Mouse (Mus musculus) midbrain, embryonic 13.5 days (tissue): ENCODE measurements around the gene Olfr3. TPM values are rescaled to one million over a fixed set of nuclear protein-coding genes. Genes with fewer than 3 reads are reported as not detected.

Source experiments
- ATAC-seq: fragments of 200-750 bp; cut with Nextera tagmentation; 2 replicates; pipeline ENCODE4 v1.8.0; 2017; ENCODE audit warnings: mild to moderate bottlenecking, moderate TSS enrichment, moderate library complexity
- H3K27ac ChIP-seq: fragments of 300-500 bp; sonication (generic); 2 replicates; pipeline ENCODE4 v1.5.1; 2015; ENCODE audit warnings: inconsistent platforms, mild to moderate bottlenecking, moderate library complexity
- H3K27me3 ChIP-seq: fragments of 300-500 bp; sonication (generic); 2 replicates; pipeline ENCODE4 v1.6.1; 2015; ENCODE audit warnings: mild to moderate bottlenecking, inconsistent platforms
- H3K36me3 ChIP-seq: fragments of 300-500 bp; sonication (generic); 2 replicates; pipeline ENCODE4 v1.6.1; 2015; ENCODE audit warnings: mild to moderate bottlenecking, inconsistent platforms
- H3K4me1 ChIP-seq: fragments of 300-500 bp; sonication (generic); replicated peaks from 2 replicates; pipeline ENCODE4 v1.6.1; 2015; ENCODE audit warnings: inconsistent platforms
- H3K4me2 ChIP-seq: fragments of 300-500 bp; sonication (generic); replicated peaks from 2 replicates; pipeline ENCODE4 v1.6.1; 2015; ENCODE audit warnings: moderate library complexity, mild to moderate bottlenecking, inconsistent platforms
- H3K4me3 ChIP-seq: fragments of 300-500 bp; sonication (generic); replicated peaks from 2 replicates; pipeline ENCODE4 v1.5.1; 2015; ENCODE audit warnings: mild to moderate bottlenecking, inconsistent platforms
- H3K9ac ChIP-seq: fragments of 300-500 bp; sonication (generic); replicated peaks from 2 replicates; pipeline ENCODE4 v1.6.1; 2015; ENCODE audit warnings: mild to moderate bottlenecking, inconsistent platforms
- H3K9me3 ChIP-seq: fragments of 300-500 bp; sonication (generic); 2 replicates; pipeline ENCODE4 v1.6.1; 2016; ENCODE audit warnings: mild to moderate bottlenecking, inconsistent platforms
- WGBS: fragments of 180-500 bp; shearing (Covaris S2); methylation state at CpG from one replicate; pipeline ENCODE4 v1.1.7; 2015; 5-methylcytosine and 5-hydroxymethylcytosine counted together
- polyA plus RNA-seq: library from polyadenylated mRNA; unstranded; fragments of >200 nt; fragmentation: Nextera tagmentation; extraction: Ambion mirVana; gene quantifications from 2 replicates; pipeline ENCODE4 v1.2.1, GENCODE M21; 2015

The Olfr3 gene
- polyA plus RNA-seq: not detected in 2 replicates

DNA sequence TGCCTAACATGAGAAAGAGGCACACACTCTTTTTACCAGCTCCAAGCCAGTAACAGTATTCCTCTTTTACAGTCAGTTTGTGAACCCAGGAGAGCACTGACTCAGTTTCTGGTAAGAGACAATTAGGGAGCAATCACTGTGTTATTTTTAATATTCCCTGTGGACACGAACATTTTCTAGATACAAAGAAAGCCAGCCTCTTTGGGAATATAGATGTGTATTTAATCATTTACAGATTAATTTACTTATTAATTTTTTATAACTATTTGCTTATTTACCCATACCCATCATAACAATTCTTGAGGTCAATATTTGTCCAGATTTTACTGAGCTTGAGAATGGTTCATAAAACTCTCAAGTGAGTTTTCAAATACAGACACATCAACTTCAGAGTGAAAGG, at the start of gene Olfr3:
Gene Olfr3, minus strand, starts transcription at position 101 of the 400 bp plus-strand sequence.
- no peaks in the 10 kb centered on the region for H3K4me1 ChIP-seq
- no peak within 1 kb of the TSS for H3K9ac ChIP-seq
- H3K36me3 ChIP-seq: no peaks in the 10 kb centered on the region
- ATAC-seq: no peak
- WGBS: 67% methylated on average over 1 of the region's 1 CpGs
- peaks cover 23% of the 10 kb centered on the region; the same call in 1 of the 2 replicates for H3K9me3 ChIP-seq
- no peak within 1 kb of the TSS for H3K27ac ChIP-seq
- H3K27me3 ChIP-seq: no peaks in the 10 kb centered on the region
- H3K4me3 ChIP-seq: no peak within 1 kb of the TSS
- H3K4me2 ChIP-seq: no peak within 1 kb of the TSS

DNA sequence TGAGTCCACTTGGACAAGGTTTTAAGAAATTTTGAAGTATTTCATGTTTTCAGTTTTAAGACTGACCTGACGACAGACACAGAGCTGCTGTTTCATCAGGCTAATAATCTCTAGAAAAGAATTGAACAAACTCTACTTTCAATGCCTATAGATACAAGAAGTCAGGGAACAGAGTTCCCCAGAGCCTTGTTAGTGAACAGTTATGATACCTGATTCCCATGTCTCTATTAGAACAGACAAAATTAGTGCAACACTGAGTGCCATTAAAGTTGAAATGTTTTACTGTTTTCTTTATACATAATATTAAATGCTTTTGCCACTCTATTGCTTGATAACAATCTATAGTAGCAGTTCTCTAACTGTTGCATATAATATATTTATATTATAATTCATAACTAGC, 45.7 kb upstream of the Olfr3 start, which contains the start of gene Olfr351:
Gene Olfr351, minus strand, starts transcription at position 101 of the 400 bp plus-strand sequence.
- H3K4me3 ChIP-seq: no peak within 1 kb of the TSS
- no peaks in the 10 kb centered on the region for H3K27me3 ChIP-seq
- no peaks in the 10 kb centered on the region for H3K36me3 ChIP-seq
- H3K4me2 ChIP-seq: no peak within 1 kb of the TSS
- no peaks in the 10 kb centered on the region for H3K4me1 ChIP-seq
- WGBS: 75% methylated on average over 1 of the region's 1 CpGs
- no peak within 1 kb of the TSS for H3K9ac ChIP-seq
- H3K9me3 ChIP-seq: 0 out of 2 replicates have a peak, but pooled peaks cover 16% of the 10 kb centered on the region
- ATAC-seq: no peak
- H3K27ac ChIP-seq: no peak within 1 kb of the TSS

DNA sequence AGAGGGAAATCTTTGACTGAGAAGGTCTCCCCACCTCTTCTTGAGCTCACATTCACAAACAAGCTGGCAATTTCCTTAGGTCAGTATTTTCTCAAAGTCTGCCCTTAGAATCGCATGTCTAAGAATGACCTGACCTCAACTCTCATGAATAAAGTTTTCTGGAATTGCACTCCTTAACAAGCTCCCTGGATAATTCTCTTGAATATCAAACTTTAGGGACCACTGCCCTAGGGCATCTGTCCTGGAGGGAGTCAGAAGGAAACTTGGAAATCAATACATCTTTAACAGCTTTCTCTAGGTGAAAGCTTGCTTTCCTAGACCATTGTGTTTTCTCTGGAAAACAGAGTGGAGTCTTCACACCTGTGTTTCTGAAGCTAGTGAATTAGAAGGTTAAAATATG, 29.2 kb upstream of the Olfr3 start, which contains the start of gene Olfr350:
Gene Olfr350, plus strand, starts transcription at position 301 of the 400 bp plus-strand sequence.
- ATAC-seq: no peak
- no peaks in the 10 kb centered on the region for H3K27me3 ChIP-seq
- H3K4me1 ChIP-seq: no peaks in the 10 kb centered on the region
- no peak within 1 kb of the TSS for H3K4me3 ChIP-seq
- no peak within 1 kb of the TSS for H3K27ac ChIP-seq
- WGBS: 90% methylated on average over 1 of the region's 1 CpGs
- H3K9ac ChIP-seq: no peak within 1 kb of the TSS
- H3K36me3 ChIP-seq: no peaks in the 10 kb centered on the region
- H3K9me3 ChIP-seq: peaks cover 25% of the 10 kb centered on the region
- no peak within 1 kb of the TSS for H3K4me2 ChIP-seq

DNA sequence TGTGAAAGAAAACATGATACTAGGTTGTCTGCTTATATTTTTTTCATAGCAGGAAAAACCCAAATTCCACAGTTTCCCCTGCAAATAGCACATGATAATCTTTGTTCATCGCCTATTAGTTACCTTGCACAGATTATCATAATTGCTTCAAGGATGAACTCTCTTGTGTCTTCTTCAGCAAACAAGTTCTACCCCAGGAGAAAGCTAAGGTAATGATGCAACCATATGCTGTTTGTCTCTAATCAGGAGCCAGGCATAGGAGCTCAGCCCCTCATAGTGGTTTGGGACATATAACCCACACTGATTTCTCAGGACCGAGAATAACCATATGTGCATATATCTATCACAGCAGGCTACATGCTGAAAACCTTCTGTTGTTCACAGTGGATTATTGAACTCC, 26.6 kb downstream of the Olfr3 start, which contains the start of gene Olfr50:
Gene Olfr50, plus strand, starts transcription at position 301 of the 400 bp plus-strand sequence.
- H3K9ac ChIP-seq: no peak within 1 kb of the TSS
- peaks cover 21% of the 10 kb centered on the region; the same call in 1 of the 2 replicates for H3K9me3 ChIP-seq
- H3K4me2 ChIP-seq: no peak within 1 kb of the TSS
- ATAC-seq: no peak
- H3K36me3 ChIP-seq: no peaks in the 10 kb centered on the region
- no peak within 1 kb of the TSS for H3K27ac ChIP-seq
- H3K4me3 ChIP-seq: no peak within 1 kb of the TSS
- 84% methylated on average over 2 of the region's 2 CpGs for WGBS
- no peaks in the 10 kb centered on the region for H3K4me1 ChIP-seq
- no peaks in the 10 kb centered on the region for H3K27me3 ChIP-seq

DNA sequence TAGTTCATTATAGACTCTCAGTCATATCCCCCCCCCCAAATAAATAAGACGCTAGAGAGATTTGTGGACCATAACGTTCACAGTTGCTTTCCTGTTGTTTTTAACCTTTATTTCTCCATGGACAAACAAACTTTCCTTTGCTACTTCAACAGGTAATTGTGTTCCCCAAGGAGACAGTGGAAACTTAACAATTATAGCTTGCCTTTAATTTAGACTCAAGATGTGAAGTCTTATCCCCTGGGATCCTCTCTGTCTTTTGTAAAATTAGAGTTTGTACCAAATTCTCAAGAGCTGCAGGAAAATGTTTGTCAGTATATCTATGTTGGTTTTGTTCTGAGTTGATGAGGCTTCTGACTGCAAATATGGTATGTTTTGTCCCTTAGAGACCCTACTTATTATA, 32.9 kb downstream of the Olfr3 start, which contains the start of gene Olfr348:
Gene Olfr348, plus strand, starts transcription at position 301 of the 400 bp plus-strand sequence.
- Histone ChIP-seq H3K4me1 (no peaks in the 10 kb centered on the region), H3K4me3 (no peak within 1 kb of the TSS), H3K36me3 (no peaks in the 10 kb centered on the region), H3K9ac (no peak within 1 kb of the TSS), H3K9me3 (0 out of 2 replicates have a peak, but pooled peaks cover 14% of the 10 kb centered on the region), H3K27me3 (no peaks in the 10 kb centered on the region), H3K27ac (no peak within 1 kb of the TSS), H3K4me2 (no peak within 1 kb of the TSS)
- ATAC-seq: no peak
- WGBS: 77% methylated on average over 2 of the region's 2 CpGs

Other genes with a start within 250 kb of the Olfr3 start
- gene Olfr345, start 177.0 kb downstream of the Olfr3 start, polyA plus RNA-seq: not detected in 2 replicates
- gene Olfr346, start 131.2 kb downstream of the Olfr3 start, polyA plus RNA-seq: not detected in 2 replicates
- gene Olfr347, start 85.1 kb downstream of the Olfr3 start, polyA plus RNA-seq: not detected in 2 replicates
- not detected in 2 replicates for gene Olfr348, start 32.8 kb downstream of the Olfr3 start, polyA plus RNA-seq
- not detected in 2 replicates for gene Olfr50, start 26.5 kb downstream of the Olfr3 start, polyA plus RNA-seq
- not detected in 2 replicates for gene Olfr350, start 29.3 kb upstream of the Olfr3 start, polyA plus RNA-seq
- gene Olfr351, start 45.6 kb upstream of the Olfr3 start, polyA plus RNA-seq: not detected in 2 replicates
- gene Olfr352, start 51.4 kb upstream of the Olfr3 start, polyA plus RNA-seq: not detected in 2 replicates
- not detected in 2 replicates for gene Olfr353, start 75.9 kb upstream of the Olfr3 start, polyA plus RNA-seq
- gene Olfr354, start 88.6 kb upstream of the Olfr3 start, polyA plus RNA-seq: not detected in 2 replicates
- not detected in 2 replicates for gene Olfr355, start 111.9 kb upstream of the Olfr3 start, polyA plus RNA-seq
- not detected in 2 replicates for gene Olfr356, start 120.1 kb upstream of the Olfr3 start, polyA plus RNA-seq
- gene Olfr357, start 176.8 kb upstream of the Olfr3 start, polyA plus RNA-seq: not detected in 2 replicates
- gene Olfr358, start 192.3 kb upstream of the Olfr3 start, polyA plus RNA-seq: not detected in 2 replicates
- not detected in 2 replicates for gene Olfr360, start 248.7 kb upstream of the Olfr3 start, polyA plus RNA-seq